Mouse (Mus musculus): Measurements from ENCODE around the gene Tspan10.

Tspan10 gene

GRCm38 (mm10) chr11:120492878-120493203, 50.4 kb downstream of the Tspan10 start:
- no peak for DNase-seq (ENCODE audit: low spot score)

- peak; percentile 55 for DNase-seq (ENCODE audit: low spot score)
These were observed 50.9 kb downstream of the Tspan10 start for GRCm38 (mm10) chr11:120493351-120493750.

- DNase-seq (ENCODE audit: low spot score): no peak
These were observed 51.5 kb downstream of the Tspan10 start for GRCm38 (mm10) chr11:120493911-120494310.

All from yolk sac, embryonic 10.5 days (tissue).